Mouse (Mus musculus): Measurements from ENCODE around the gene Ky. TPM values are rescaled to one million over a fixed set of nuclear protein-coding genes. Genes with fewer than 3 reads are reported as not detected.

The Ky gene
- 0.09 TPM for total RNA-seq (2023)

DNA sequence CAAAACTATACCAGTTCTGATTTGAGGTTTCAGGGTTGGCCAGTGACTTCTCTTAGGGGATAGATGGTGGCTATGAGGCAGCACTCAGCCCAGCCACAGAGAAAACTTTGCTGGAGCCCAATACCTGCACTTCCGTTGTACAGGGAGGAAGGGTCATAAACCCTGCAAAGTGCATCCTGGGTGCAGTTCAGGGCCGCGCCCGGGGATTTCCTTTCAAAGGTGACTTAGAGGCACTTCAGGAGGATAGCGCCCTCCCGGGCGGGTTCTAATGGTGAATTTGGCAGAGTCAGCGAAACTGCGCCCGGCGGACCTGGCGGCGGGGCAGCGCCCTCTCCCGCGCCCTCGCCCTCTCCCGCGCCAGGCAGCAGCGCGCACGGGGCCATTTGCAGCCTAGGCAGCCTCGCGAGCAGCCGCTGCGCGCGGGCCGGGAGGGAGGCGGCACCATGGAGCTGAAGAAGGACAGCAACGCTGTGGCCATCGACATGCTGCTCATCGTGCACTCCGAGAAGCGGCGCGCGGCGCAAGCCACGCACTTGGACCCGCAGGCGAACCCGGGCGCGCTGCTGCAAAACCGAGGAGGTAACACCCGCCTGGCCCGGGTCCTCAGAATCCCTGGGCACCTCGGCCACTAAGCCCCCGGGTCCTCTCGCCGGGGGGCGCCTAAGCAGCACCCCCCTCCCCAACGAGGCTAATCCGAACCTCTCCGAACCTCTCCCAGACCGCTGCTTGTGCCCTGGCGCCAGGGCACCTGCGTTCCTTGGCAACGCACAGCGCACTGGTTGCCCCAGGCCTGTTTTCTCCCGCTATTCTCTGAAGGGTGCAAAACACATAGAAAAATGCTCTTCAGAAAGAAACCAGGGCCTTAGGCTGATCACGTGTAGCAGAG, at the start of gene Ky:
Ky (plus strand) TSS at position 51 of the 886 bp plus-strand sequence.

Other genes starting within 250 kb of the Ky start
- 0.24 TPM for gene Ephb1, start 151.1 kb upstream of the Ky start, total RNA-seq (2023)
- 60.6 TPM for gene Anapc13, start 120.5 kb downstream of the Ky start, total RNA-seq (2023)
- gene Cep63, start 120.8 kb downstream of the Ky start, total RNA-seq (2023) = 64.9 TPM
- gene Amotl2, start 210.9 kb downstream of the Ky start, total RNA-seq (2023) = 4.5 TPM